Mouse (Mus musculus) liver, embryonic 14.5 days (tissue): ENCODE results near the gene Ggt1.

Source experiments
- CTCF ChIP-seq: IDR thresholded peaks from 2 replicates; pipeline ENCODE4 v1.5.1; 2016; ENCODE audit warnings: antibody characterized with exemption, low read depth, control low read depth
- EP300 ChIP-seq: IDR thresholded peaks from 2 replicates; pipeline ENCODE4 v1.6.1; 2016; ENCODE audit warnings: antibody characterized with exemption, low read depth

DNA sequence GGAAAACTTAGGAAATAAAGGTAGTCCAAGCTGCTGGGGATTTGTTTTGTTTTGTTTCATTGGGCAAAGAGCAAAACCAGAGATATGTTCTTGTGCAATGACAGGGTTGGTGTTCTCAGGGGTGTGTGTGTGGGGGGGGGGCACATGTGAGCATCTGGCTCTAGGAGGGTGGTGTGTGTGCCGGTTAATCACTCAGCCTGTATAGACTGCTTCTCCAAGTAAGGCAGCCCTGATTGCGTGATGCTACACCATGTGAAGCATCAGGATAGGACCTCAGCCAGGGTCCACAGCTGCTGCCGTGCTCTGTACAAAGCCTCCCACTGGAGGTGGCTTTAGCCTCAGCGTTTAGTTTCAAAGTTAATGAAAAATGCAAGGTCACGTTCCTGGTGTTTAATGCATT, 71.6 kb downstream of the Ggt1 start:
- TF ChIP-seq CTCF: no peak
- no peak for TF ChIP-seq EP300
